Mouse (Mus musculus) bone marrow, adult 2 months (tissue): ENCODE results near the gene Olfr678. TPM values are rescaled to one million over a fixed set of nuclear protein-coding genes. Genes with fewer than 3 reads are reported as not detected.
"Not testable (repeated sequence)": the region's sequence is repeated elsewhere in the genome, so short reads cannot be mapped to it uniquely, and the experiment has no call there.

Experiments
- H3K27ac ChIP-seq: fragments of 200-500 bp; 2 replicates; pipeline ENCODE4 v1.5.1; 2012; ENCODE audit warnings: low read depth, mild to moderate bottlenecking, control low read depth, inconsistent platforms, low read length; ENCODE audit not compliant: control insufficient read depth, poor library complexity, insufficient read depth
- H3K4me1 ChIP-seq: fragments of 200-500 bp; 2 replicates; pipeline ENCODE4 v1.6.1; 2011; ENCODE audit warnings: low read length; ENCODE audit not compliant: control insufficient read depth, insufficient read depth
- H3K4me3 ChIP-seq: fragments of 200-500 bp; replicated peaks from 2 replicates; pipeline ENCODE3; 2011; ENCODE audit warnings: mild to moderate bottlenecking, low read depth, low read length, control low read depth; ENCODE audit not compliant: control insufficient read depth
- CTCF ChIP-seq: fragments of 200-500 bp; IDR thresholded peaks from 2 replicates; pipeline ENCODE4 v1.5.1; 2011; ENCODE audit warnings: low read length, control low read depth; ENCODE audit not compliant: control insufficient read depth, insufficient read depth
- POLR2A ChIP-seq: fragments of 200-500 bp; IDR thresholded peaks from 2 replicates; pipeline ENCODE4 v1.6.1; 2011; ENCODE audit warnings: low read depth, mild to moderate bottlenecking, control low read depth, low read length, borderline replicate concordance; ENCODE audit not compliant: control insufficient read depth
- WGBS: fragments of 180-500 bp; shearing (Covaris S2); methylation state at CpG from one replicate; pipeline ENCODE4 v1.1.7; 2018; 5-methylcytosine and 5-hydroxymethylcytosine counted together
- polyA plus RNA-seq: library from polyadenylated mRNA; stranded (reverse); fragments of >200 nt; gene quantifications from 2 replicates; pipeline ENCODE4 v1.2.4, GENCODE M21; 2011; ENCODE audit warnings: low replicate concordance; ENCODE audit not compliant: missing spikeins, insufficient read depth, insufficient read length

Gene Olfr678
- not detected in 2 replicates for polyA plus RNA-seq

DNA sequence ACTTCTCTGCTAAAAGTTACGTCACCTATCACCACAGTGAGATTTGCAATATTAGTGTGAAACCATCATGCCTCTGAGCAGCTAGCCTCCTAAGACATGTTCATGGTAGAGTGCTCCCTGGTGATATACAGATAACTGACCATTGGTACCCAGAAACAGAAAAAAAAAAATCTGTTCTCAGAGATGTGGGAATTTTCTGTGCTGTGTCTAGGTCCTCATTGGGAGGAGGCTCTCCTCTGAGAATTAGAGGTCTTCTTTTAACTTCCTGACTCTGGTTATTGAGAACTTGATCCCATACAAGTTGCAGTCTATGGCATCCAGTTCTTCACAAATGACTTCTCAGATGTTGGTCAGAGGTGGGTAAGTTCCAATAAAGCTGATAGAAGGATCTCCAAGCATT lies at the start of gene Olfr678:
Gene Olfr678, plus strand, starts transcription at position 301 of the 400 bp plus-strand sequence.
- TF ChIP-seq CTCF (no peak), POLR2A (no peak)
- WGBS = 81% methylated on average over 1 of the region's 1 CpGs
- Histone ChIP-seq H3K27ac (no peak within 1 kb of the TSS), H3K4me3 (no peak within 1 kb of the TSS), H3K4me1 (no peaks in the 10 kb centered on the region)

DNA sequence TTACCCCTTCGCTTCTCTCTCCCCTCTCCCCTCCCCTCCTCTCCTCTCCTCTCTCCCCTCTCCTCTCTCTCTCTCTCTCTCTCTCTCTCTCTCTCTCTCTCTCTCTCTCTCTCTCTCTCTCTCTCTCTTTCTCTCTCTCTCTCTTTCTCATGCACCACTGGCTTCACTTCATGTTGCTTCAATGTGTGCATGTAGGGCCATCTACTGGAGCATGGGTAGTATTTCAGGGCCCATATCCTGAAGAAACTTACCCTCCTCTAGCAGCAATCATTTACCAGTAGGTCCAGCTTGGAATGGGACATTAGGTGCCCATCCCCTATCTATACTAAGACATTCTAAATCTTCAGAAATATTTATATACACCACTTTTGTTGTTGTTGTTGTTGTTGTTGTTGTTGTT lies 41.7 kb upstream of the Olfr678 start:
- WGBS = 71% methylated on average over 1 of the region's 1 CpGs
- no peak overlapping the region for H3K27ac ChIP-seq
- no peak overlapping the region for H3K4me3 ChIP-seq
- TF ChIP-seq POLR2A = no peak
- no peaks in the 10 kb centered on the region for H3K4me1 ChIP-seq

DNA sequence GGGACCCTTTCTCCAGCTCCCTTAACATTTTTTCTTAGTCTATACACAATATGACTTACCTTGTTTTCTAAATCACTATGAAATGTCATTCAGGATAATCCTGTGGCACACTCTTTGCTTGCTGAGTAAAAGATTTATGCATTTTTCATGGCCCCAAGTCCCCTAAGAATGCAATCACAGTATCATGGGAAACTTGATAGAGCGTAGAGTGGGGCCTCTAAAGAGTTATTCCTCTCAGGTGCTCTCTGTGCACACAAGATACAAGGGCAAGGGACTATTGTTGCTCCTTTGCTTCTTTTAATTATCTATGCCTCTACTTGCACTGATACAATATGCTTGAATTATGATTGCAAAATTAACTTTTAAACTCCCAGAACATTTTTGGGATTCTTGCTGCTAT lies 35.9 kb upstream of the Olfr678 start, which contains the start of gene Olfr675:
Gene Olfr675, minus strand, starts transcription at position 101 of the 400 bp plus-strand sequence.
- 54% methylated on average over 1 of the region's 1 CpGs for WGBS
- H3K27ac ChIP-seq = no peak within 1 kb of the TSS
- no peak for TF ChIP-seq POLR2A
- TF ChIP-seq CTCF = no peak
- no peak within 1 kb of the TSS for H3K4me3 ChIP-seq
- H3K4me1 ChIP-seq = no peaks in the 10 kb centered on the region

DNA sequence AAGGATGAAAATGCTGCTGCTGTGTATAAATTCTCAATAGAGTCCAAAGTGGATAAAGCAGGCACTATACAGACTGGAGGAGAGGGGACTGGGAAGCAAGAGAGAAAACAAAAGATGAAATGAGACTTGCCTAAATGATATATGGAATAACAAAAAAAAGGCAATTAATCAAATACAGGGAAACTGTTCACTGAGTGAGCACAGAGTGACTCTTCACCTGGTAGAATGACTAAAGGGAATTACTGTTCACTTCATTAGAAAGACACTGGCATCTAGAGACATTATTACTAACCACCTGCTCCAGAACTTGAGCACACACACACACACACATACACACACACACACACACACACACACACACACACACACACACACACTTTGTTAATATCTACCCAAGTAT lies 31.9 kb upstream of the Olfr678 start, which contains the start of gene Olfr676:
Gene Olfr676, plus strand, starts transcription at position 301 of the 400 bp plus-strand sequence.
- TF ChIP-seq POLR2A = no peak
- no peak for TF ChIP-seq CTCF
- no peak within 1 kb of the TSS for H3K27ac ChIP-seq
- H3K4me3 ChIP-seq = no peak within 1 kb of the TSS
- H3K4me1 ChIP-seq = no peaks in the 10 kb centered on the region

DNA sequence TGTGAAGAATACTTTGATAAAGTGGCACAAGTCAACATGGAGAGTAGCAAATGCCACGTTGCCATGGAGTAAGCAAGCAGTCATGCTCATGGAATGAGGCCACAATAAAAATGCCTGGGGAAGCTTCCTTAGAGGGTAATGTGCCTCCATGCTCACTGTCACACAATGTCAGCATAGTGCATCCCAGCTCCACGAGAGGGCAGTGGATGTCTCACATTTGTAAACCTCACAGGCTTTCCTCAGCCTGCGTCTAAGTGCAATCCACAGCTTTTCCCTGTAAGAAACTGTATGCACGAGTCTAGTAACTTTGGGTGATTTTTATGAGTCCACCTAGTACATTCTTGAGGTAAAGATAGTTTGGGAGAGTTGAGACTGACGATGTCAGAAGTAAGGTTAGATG lies 30.4 kb upstream of the Olfr678 start:
- H3K27ac ChIP-seq, H3K4me1 ChIP-seq, H3K4me3 ChIP-seq: not testable (repeated sequence)
- 48% methylated on average over 5 of the region's 5 CpGs for WGBS

DNA sequence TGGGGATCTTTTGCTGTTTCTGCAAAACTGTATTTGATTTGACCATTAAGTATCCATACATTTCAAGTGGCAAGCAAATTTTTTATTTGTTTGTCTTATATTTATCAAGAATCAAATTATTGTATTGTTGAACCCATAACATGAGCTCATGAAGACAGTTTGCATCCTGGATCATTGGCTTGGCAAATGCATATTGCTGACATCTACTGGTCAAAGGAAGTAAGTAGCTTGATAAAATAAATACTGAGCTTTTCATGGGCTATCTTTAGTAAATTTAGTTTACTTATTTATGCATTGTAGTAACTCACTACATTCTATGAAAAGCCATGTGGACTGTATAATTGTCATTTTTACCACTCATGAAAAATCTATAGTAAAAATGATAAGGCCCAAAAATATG lies 5.3 kb upstream of the Olfr678 start:
- H3K27ac ChIP-seq = no peak overlapping the region
- H3K4me3 ChIP-seq = no peak overlapping the region
- TF ChIP-seq POLR2A = no peak
- no peak for TF ChIP-seq CTCF
- H3K4me1 ChIP-seq = no peaks in the 10 kb centered on the region

DNA sequence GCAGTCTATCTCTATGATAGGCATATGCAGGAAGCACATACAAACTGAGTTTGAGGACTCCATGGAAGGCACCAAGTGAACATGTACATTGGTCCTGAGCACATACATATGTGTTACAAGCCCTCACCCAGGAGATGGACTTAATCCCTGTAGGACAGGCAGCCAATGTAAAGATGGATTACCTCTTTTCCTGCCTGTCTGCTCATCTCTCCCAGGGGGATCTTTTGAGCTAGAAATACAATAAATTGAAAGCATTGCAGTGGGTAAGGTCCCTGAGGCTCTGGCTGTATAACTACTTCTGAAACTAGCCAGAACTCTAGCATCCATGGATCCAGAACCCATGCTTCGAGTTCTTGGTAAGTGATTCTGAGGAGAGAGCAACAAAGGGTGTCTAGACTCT lies 16.6 kb downstream of the Olfr678 start, which contains the start of gene Olfr679:
Gene Olfr679, plus strand, starts transcription at position 301 of the 400 bp plus-strand sequence.
- TF ChIP-seq CTCF = no peak
- no peak for TF ChIP-seq POLR2A
- no peak within 1 kb of the TSS for H3K4me3 ChIP-seq
- 47% methylated on average over 1 of the region's 1 CpGs for WGBS
- no peak within 1 kb of the TSS for H3K27ac ChIP-seq
- no peaks in the 10 kb centered on the region for H3K4me1 ChIP-seq

DNA sequence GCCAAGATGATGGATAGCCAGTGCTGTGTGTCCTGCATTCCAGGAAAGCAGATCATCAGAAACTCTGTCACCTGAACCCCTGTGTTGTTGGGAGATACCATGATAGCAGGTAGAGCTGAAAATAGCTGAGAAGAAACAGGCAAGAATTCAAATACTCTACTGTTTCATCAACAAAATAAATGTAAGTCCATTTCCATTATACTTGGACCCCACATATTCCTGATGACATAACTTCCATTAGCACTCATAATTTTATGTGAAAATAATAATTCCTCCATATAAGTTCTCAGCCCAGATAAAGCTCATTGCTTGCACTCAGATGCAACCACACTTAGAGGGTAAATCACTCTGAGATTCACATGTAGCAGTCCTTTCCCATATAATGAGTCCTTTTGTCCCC lies 28.4 kb downstream of the Olfr678 start, which contains the start of gene Olfr680-ps1:
Gene Olfr680-ps1, minus strand, starts transcription at position 101 of the 400 bp plus-strand sequence.
- not testable (repeated sequence) for H3K4me3 ChIP-seq, H3K27ac ChIP-seq, H3K4me1 ChIP-seq

DNA sequence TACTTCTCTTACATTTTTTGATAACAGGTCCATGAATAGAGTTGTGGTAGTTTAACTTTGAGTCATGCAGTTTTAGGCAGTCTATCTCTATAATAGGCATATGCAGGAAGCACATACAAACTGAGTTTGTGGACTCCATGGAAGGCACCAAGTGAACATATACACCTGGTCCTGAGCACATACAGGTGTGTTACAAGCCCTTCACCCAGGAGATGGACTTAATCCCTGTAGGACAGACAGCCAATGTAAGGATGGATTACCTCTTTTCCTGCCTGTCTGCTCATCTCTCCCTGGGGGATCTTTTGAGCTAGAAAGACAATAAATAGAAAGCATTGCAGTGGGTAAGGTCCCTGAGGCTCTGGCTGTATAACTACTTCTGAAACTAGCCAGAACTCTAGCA lies 52.3 kb downstream of the Olfr678 start, which contains the start of gene Olfr681:
Gene Olfr681, plus strand, starts transcription at position 301 of the 400 bp plus-strand sequence.
- no peak for TF ChIP-seq POLR2A
- TF ChIP-seq CTCF = no peak
- Histone ChIP-seq H3K4me3 (no peak within 1 kb of the TSS), H3K4me1 (no peaks in the 10 kb centered on the region), H3K27ac (no peak within 1 kb of the TSS)

Other genes starting within 250 kb of the Olfr678 start
- gene Usp17lb, start 221.9 kb upstream of the Olfr678 start, polyA plus RNA-seq = not detected in 2 replicates
- gene Usp17la, start 207.5 kb upstream of the Olfr678 start, polyA plus RNA-seq = not detected in 2 replicates
- gene Olfr665, start 186.4 kb upstream of the Olfr678 start, polyA plus RNA-seq = not detected in 2 replicates
- not detected in 2 replicates for gene Olfr666, start 168.5 kb upstream of the Olfr678 start, polyA plus RNA-seq
- not detected in 2 replicates for gene Olfr667, start 143.0 kb upstream of the Olfr678 start, polyA plus RNA-seq
- not detected in 2 replicates for gene Olfr668, start 136.4 kb upstream of the Olfr678 start, polyA plus RNA-seq
- not detected in 2 replicates for gene Olfr669, start 130.2 kb upstream of the Olfr678 start, polyA plus RNA-seq
- gene Olfr670, start 101.9 kb upstream of the Olfr678 start, polyA plus RNA-seq = not detected in 2 replicates
- gene Olfr671, start 85.3 kb upstream of the Olfr678 start, polyA plus RNA-seq = not detected in 2 replicates
- gene Olfr672, start 62.4 kb upstream of the Olfr678 start, polyA plus RNA-seq = not detected in 2 replicates
- gene Olfr675, start 36.0 kb upstream of the Olfr678 start, polyA plus RNA-seq = not detected in 2 replicates
- gene Olfr676, start 31.8 kb upstream of the Olfr678 start, polyA plus RNA-seq = not detected in 2 replicates
- gene Olfr677, start 13.1 kb upstream of the Olfr678 start, polyA plus RNA-seq = not detected in 2 replicates
- gene Olfr679, start 16.7 kb downstream of the Olfr678 start, polyA plus RNA-seq = not detected in 2 replicates
- not detected in 2 replicates for gene Olfr680-ps1, start 28.3 kb downstream of the Olfr678 start, polyA plus RNA-seq
- gene Olfr681, start 52.4 kb downstream of the Olfr678 start, polyA plus RNA-seq = not detected in 2 replicates
- gene Olfr683, start 82.5 kb downstream of the Olfr678 start, polyA plus RNA-seq = not detected in 2 replicates
- not detected in 2 replicates for gene Olfr684, start 99.2 kb downstream of the Olfr678 start, polyA plus RNA-seq
- not detected in 2 replicates for gene Olfr685, start 121.5 kb downstream of the Olfr678 start, polyA plus RNA-seq
- gene Olfr686, start 143.0 kb downstream of the Olfr678 start, polyA plus RNA-seq = not detected in 2 replicates
- not detected in 2 replicates for gene Olfr688, start 223.6 kb downstream of the Olfr678 start, polyA plus RNA-seq
- gene Olfr689, start 246.7 kb downstream of the Olfr678 start, polyA plus RNA-seq = not detected in 2 replicates